Mouse (Mus musculus) lung, postnatal 0 days (tissue): ENCODE data around the gene Tbx15. TPM values are rescaled to one million over a fixed set of nuclear protein-coding genes. Genes with fewer than 3 reads are reported as not detected.
A peak's percentile ranks its signal among the peaks of the same experiment; 100 is the strongest.

ENCODE experiments used
- ATAC-seq: fragments of 200-750 bp; cut with Nextera tagmentation; 2 replicates; pipeline ENCODE4 v1.8.0; 2017; ENCODE audit warnings: moderate library complexity
- DNase-seq: peaks from one replicate; pipeline ENCODE4 v3.0.0-alpha.2; 2016; ENCODE audit warnings: low spot score
- H3K27ac ChIP-seq: fragments of 300-500 bp; sonication (generic); 2 replicates; pipeline ENCODE4 v1.5.1; 2014; ENCODE audit warnings: antibody characterized with exemption, mild to moderate bottlenecking, low read length, mixed read lengths
- H3K27me3 ChIP-seq: fragments of 300-500 bp; sonication (generic); replicated peaks from 2 replicates; pipeline ENCODE4 v1.6.1; 2014; ENCODE audit warnings: low read length, mixed read lengths; ENCODE audit not compliant: insufficient read depth
- H3K36me3 ChIP-seq: fragments of 300-500 bp; sonication (generic); 2 replicates; pipeline ENCODE4 v1.6.1; 2014; ENCODE audit warnings: low read length, mixed read lengths; ENCODE audit not compliant: insufficient read depth
- H3K4me1 ChIP-seq: fragments of 300-500 bp; sonication (generic); 2 replicates; pipeline ENCODE4 v1.6.1; 2014; ENCODE audit warnings: antibody characterized with exemption, low read depth, low read length, mixed read lengths; ENCODE audit not compliant: insufficient read depth
- H3K4me2 ChIP-seq: fragments of 300-500 bp; sonication (generic); replicated peaks from 2 replicates; pipeline ENCODE4 v1.6.1; 2014; ENCODE audit warnings: low read depth, mild to moderate bottlenecking, low read length, moderate library complexity, mixed read lengths
- H3K4me3 ChIP-seq: fragments of 300-500 bp; sonication (generic); 2 replicates; pipeline ENCODE4 v1.5.1; 2014; ENCODE audit warnings: low read depth, low read length
- H3K9ac ChIP-seq: fragments of 300-500 bp; sonication (generic); replicated peaks from 2 replicates; pipeline ENCODE4 v1.6.1; 2014; ENCODE audit warnings: low read depth, mild to moderate bottlenecking
- H3K9me3 ChIP-seq: fragments of 300-500 bp; sonication (generic); 2 replicates; pipeline ENCODE4 v1.6.1; 2016; ENCODE audit warnings: low read length, mixed read lengths
- CTCF ChIP-seq: IDR thresholded peaks from 2 replicates; pipeline ENCODE4 v1.5.1; 2016; ENCODE audit warnings: antibody characterized with exemption, mild to moderate bottlenecking
- EP300 ChIP-seq: IDR thresholded peaks from 2 replicates; pipeline ENCODE4 v1.6.1; 2016; ENCODE audit warnings: antibody characterized with exemption, mild to moderate bottlenecking, control low read depth
- WGBS: fragments of 180-500 bp; shearing (Covaris S2); extraction: QIAGEN DNeasy Blood & Tissue Kit; methylation state at CpG from one replicate; pipeline ENCODE4 v1.1.7; 2014; 5-methylcytosine and 5-hydroxymethylcytosine counted together
- polyA plus RNA-seq: library from polyadenylated mRNA; unstranded; fragments of >200 nt; fragmentation: Nextera tagmentation; extraction: Ambion mirVana; gene quantifications from 2 replicates; pipeline ENCODE4 v1.2.1, GENCODE M21; 2015

The Tbx15 gene
- polyA plus RNA-seq, 1 experiment from 2014 or later = 0.04 TPM

GRCm38 (mm10) chr3:99239301-99240045 is 708 bp upstream of the Tbx15 start:
- Histone ChIP-seq H3K4me3 (no peak overlapping the region), H3K27me3 (peaks cover 82% of the 10 kb centered on the region), H3K4me2 (no peak overlapping the region), H3K4me1 (peaks cover 9% of the 10 kb centered on the region; the same call in 1 of the 2 replicates), H3K36me3 (no peaks in the 10 kb centered on the region), H3K9me3 (no peaks in the 10 kb centered on the region), H3K9ac (no peak overlapping the region), H3K27ac (no peak overlapping the region)
- 3% methylated on average over 20 of the region's 20 CpGs for WGBS
- ATAC-seq (no peak), DNase-seq (no peak)
- TF ChIP-seq CTCF (no peak), EP300 (no peak)

- 1% methylated on average over 49 of the region's 50 CpGs for WGBS
- TF ChIP-seq EP300 = no peak
- TF ChIP-seq CTCF = no peak
- Histone ChIP-seq H3K27me3 (peaks cover 76% of the 10 kb centered on the region), H3K27ac (no peak overlapping the region), H3K9me3 (no peaks in the 10 kb centered on the region), H3K4me1 (peaks cover 9% of the 10 kb centered on the region; the same call in 1 of the 2 replicates), H3K4me2 (peak overlapping the region; percentile 34; the same call in 1 of the 2 replicates), H3K4me3 (peak overlapping the region; percentile 25; the same call in 1 of the 2 replicates), H3K9ac (no peak overlapping the region), H3K36me3 (no peaks in the 10 kb centered on the region)
- ATAC-seq (no peak), DNase-seq (no peak)
Measured at GRCm38 (mm10) chr3:99240811-99241738, 894 bp downstream of the Tbx15 start.

GRCm38 (mm10) chr3:99242481-99242880 is 2.3 kb downstream of the Tbx15 start:
- no peak for TF ChIP-seq EP300
- TF ChIP-seq CTCF = no peak
- peaks cover 72% of the 10 kb centered on the region for H3K27me3 ChIP-seq
- ATAC-seq (no peak), DNase-seq (no peak)
- H3K9me3 ChIP-seq = no peaks in the 10 kb centered on the region
- no peak overlapping the region for H3K4me2 ChIP-seq
- H3K36me3 ChIP-seq = no peaks in the 10 kb centered on the region
- H3K27ac ChIP-seq = no peak overlapping the region
- H3K4me3 ChIP-seq = no peak overlapping the region
- no peak overlapping the region for H3K9ac ChIP-seq
- 16% methylated on average over 8 of the region's 8 CpGs for WGBS
- peaks cover 9% of the 10 kb centered on the region; the same call in 1 of the 2 replicates for H3K4me1 ChIP-seq

GRCm38 (mm10) chr3:99245341-99245740 is 5.2 kb downstream of the Tbx15 start:
- ATAC-seq = peak; percentile 28; the same call in 1 of the 2 replicates

GRCm38 (mm10) chr3:99246629-99247028 is 6.4 kb downstream of the Tbx15 start:
- Histone ChIP-seq H3K4me3 (no peak overlapping the region), H3K36me3 (no peaks in the 10 kb centered on the region), H3K9me3 (no peaks in the 10 kb centered on the region), H3K4me2 (no peak overlapping the region), H3K27ac (no peak overlapping the region), H3K9ac (no peak overlapping the region), H3K4me1 (no peaks in the 10 kb centered on the region), H3K27me3 (peaks cover 73% of the 10 kb centered on the region)
- TF ChIP-seq CTCF (no peak), EP300 (no peak)
- 35% methylated on average over 3 of the region's 3 CpGs for WGBS
- DNase-seq = no peak
- no peak for ATAC-seq

More at GRCm38 (mm10) chr3:99245341-99245740, 5.2 kb downstream of the Tbx15 start:
- H3K36me3 ChIP-seq = no peaks in the 10 kb centered on the region
- TF ChIP-seq EP300 (no peak), CTCF (no peak)
- H3K4me2 ChIP-seq = no peak overlapping the region
- H3K9me3 ChIP-seq = no peaks in the 10 kb centered on the region
- H3K4me3 ChIP-seq = no peak overlapping the region
- peaks cover 73% of the 10 kb centered on the region for H3K27me3 ChIP-seq
- no peak overlapping the region for H3K9ac ChIP-seq
- no peak overlapping the region for H3K27ac ChIP-seq
- peaks cover 9% of the 10 kb centered on the region; the same call in 1 of the 2 replicates for H3K4me1 ChIP-seq
- peak; percentile 29 for DNase-seq
- 16% methylated on average over 3 of the region's 3 CpGs for WGBS

GRCm38 (mm10) chr3:99247586-99247985 is 7.4 kb downstream of the Tbx15 start:
- no peak overlapping the region for H3K4me2 ChIP-seq
- H3K27me3 ChIP-seq = peaks cover 69% of the 10 kb centered on the region
- no peak for ATAC-seq
- H3K36me3 ChIP-seq = no peaks in the 10 kb centered on the region
- H3K4me3 ChIP-seq = no peak overlapping the region
- H3K9ac ChIP-seq = no peak overlapping the region
- DNase-seq = no peak
- no peaks in the 10 kb centered on the region for H3K9me3 ChIP-seq
- WGBS = 18% methylated on average over 4 of the region's 4 CpGs
- TF ChIP-seq CTCF (no peak), EP300 (no peak)
- H3K4me1 ChIP-seq = no peaks in the 10 kb centered on the region
- no peak overlapping the region for H3K27ac ChIP-seq
